Mouse (Mus musculus) embryonic stem cell, embryonic (primary cell): ENCODE measurements around the gene Cbr4.

Experiments used
- CTCF ChIA-PET, 4 experiments: fragments of 300-600 bp in 2 of 4; fragments of 350-600 bp in 2 of 4; sonication (Branson Sonifier 250); formaldehyde crosslinking; loops; one replicate each; lab custom pipeline; 2022; ENCODE audit warnings: inconsistent platforms in 2 of 4; lab: Charles Lee
- POLR2A ChIA-PET, 4 experiments: fragments of 300-600 bp in 2 of 4; fragments of 350-600 bp in 2 of 4; sonication (Branson Sonifier 250); formaldehyde crosslinking; loops; one replicate each; lab custom pipeline; 2022; ENCODE audit warnings: antibody characterized with exemption in 4 of 4, inconsistent platforms in 1 of 4; lab: Charles Lee

Cbr4 gene

DNA sequence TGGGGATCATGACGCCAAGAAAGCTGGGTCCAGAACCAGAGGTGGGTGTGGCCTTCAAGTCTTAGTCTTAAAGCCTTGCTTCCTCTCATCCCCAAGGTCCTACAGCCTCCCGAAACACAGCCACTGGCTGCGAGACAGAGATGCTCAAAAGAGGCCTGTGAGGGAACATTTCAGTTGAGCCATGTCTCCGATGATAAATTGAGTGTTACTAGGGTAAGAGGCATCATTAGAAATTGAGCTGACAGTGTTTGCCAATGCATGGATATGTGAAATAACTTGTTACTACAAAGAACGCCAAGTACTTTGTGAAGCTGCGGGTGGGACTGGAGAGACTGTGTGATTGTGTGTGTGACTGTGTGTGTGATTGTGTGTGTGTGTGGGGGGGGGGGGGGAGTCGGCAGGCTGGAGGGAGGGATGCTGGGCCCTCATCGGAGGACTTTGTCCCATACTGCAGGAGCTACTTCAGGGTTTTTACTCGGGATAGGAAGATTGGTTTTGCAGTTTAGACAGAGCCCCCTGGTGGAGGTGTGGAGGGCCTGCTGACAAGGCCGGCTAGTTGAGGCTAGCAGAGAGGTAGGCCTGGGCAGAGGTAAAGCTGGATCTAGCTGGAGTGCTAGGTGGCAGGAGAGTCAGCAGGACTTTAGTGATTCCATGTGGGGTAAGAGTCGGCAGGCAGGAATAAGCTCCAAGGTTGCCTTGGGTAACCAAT is 7.9 kb upstream of the Cbr4 start:
- ChIA-PET POLR2A (interaction anchor here in 3 of 4 experiments (0.6 to 1.7 kb wide), 19 partner anchors 8 to 1673 kb away, joined by 3 to 9 read pairs (median 4); partner anchors contain the start of genes Cbr4 (in 2 of the 3) and Clcn3 (in 1 of the 3)), CTCF (interaction anchor here (0.5 to 1.7 kb wide), 45 partner anchors 8 to 1840 kb away, joined by 3 to 12 read pairs (median 4); partner anchors contain the start of genes Cbr4 (in 2 of the 4) and Hpf1 (in 1 of the 4))

DNA sequence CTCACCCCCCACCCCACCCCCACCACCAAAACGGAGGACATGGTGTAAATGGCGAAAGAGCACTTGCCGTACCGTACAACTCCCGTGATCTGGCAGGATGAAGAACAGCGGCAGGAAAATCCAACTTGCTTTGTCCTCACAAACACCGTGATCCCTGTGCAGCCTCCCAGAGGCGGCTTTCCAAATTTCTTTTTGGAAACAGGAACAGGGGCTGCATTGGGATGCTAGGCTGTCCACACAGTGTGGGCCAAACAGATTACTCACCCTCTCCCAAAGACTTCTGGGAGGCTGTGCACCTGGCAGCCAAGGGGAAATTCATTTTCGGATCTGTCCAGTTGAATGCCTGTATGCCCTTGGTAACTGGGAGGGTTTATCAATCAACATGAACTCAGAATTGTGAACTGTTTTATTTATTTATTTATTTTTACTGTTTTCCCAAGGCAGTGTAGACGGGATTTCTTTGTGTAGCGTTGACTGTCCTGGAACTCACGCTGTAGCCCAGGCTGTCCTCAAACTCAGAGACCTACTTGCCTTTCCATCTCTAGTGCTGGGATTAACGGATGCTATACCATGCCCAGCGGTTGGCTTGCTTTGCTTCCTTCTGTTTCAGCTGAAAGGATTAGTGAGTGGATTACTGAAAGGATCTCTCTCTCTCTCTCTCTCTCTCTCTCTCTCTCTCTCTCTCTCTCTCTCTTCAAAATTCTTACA is 7.1 kb upstream of the Cbr4 start:
- ChIA-PET CTCF (interaction anchor here (0.5 to 1.7 kb wide), 40 partner anchors 7 to 1840 kb away, joined by 3 to 12 read pairs (median 4); partner anchors contain the start of genes Cbr4 (in 2 of the 4) and Hpf1 (in 1 of the 4)), POLR2A (interaction anchor here in 3 of 4 experiments (0.6 to 1.7 kb wide), 17 partner anchors 8 to 1674 kb away, joined by 3 to 9 read pairs (median 4); partner anchors contain the start of genes Cbr4 (in 1 of the 3) and Clcn3 (in 1 of the 3))

DNA sequence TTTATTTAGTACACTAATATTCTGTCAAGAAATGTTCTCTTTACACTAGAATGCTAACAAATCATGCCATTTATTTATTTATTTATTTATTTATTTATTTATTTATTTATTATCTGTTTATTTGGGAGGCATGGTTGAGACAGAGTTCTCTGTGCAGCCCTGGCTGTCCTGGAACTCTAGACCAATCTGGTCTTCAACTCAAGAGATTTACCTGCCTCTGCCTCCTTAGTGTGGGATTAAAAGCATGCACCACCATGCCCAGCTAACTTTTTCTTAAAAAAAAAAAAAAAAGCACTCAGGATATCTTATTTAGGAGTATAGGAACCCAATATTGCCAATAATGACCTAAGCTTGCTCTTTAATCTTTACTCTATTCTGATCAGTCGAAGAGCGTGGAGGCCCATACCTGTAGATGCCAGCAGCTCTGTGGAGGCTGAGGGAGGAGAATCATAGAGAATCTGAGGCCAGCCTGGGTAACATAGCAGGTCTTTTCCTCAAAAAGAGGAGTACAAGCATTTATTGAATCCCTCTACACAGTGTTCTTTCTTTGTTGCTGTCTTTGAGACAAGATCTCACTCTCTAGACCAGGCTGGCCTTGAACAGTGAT is 508 bp upstream of the Cbr4 start:
- ChIA-PET CTCF (interaction anchor here (0.6 to 1.4 kb wide), 5 partner anchors 7 to 982 kb away, joined by 3 to 8 read pairs (median 6); no protein-coding TSS in a partner anchor), POLR2A (interaction anchor here in 3 of 4 experiments (0.5 to 2.2 kb wide), 14 partner anchors 7 to 527 kb away, joined by 3 to 14 read pairs (median 3); partner anchors contain the start of gene Nek1 (in 1 of the 3))

DNA sequence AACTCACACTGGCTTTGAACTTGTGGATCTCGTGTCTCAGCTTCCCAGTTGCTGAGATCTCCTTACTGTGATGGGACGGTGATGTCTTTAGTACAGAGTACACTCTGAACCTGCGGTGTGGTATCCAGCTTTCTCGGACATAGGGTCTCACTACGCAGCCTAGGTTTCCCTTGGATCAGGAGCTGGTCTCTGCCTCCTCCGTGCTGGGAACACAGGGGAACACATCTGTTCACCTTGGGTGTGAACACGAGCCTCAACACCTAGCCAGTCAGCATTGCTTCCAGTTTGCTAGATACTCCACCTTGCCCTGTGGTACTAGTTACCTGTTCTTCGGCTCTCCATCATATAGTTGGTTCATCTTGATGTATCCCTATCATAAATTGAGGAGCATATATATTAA is 1.1 kb downstream of the Cbr4 start:
- ChIA-PET POLR2A (interaction anchor here in 3 of 4 experiments (0.6 to 1.7 kb wide), 13 partner anchors 9 to 241 kb away, joined by 3 to 8 read pairs (median 4); no protein-coding TSS in a partner anchor), CTCF (interaction anchor here in 3 of 4 experiments (0.7 to 1.4 kb wide), 4 partner anchors 9 to 104 kb away, joined by 3 to 7 read pairs (median 4); no protein-coding TSS in a partner anchor)

DNA sequence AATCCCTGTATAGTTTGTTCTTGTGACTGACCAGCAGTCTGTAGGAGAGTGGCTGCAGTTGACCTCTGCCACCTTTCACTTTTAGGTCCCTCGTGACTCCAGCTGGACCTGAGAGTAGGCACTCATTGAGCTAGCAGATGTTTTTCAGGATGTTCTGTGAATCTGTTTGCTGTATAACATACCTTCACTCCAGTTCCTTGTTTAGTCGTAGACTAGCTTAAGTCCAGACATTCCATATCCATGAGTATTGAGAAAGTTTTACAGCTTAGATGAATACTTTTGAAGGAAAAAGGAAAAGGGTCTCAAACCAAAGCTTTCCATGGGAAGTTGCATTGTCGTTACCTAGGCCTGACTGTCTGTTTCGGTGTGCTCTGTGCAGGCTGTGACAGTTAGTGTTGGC is 9.6 kb downstream of the Cbr4 start:
- ChIA-PET POLR2A (interaction anchor here in 3 of 4 experiments (1.0 to 1.6 kb wide), 4 partner anchors 9 to 18 kb away, joined by 3 to 6 read pairs (median 4); no protein-coding TSS in a partner anchor), CTCF (interaction anchor here in 1 of 4 experiments (1.1 kb wide), 1 partner anchor 17 kb away, joined by 3 read pairs; no protein-coding TSS in a partner anchor)

DNA sequence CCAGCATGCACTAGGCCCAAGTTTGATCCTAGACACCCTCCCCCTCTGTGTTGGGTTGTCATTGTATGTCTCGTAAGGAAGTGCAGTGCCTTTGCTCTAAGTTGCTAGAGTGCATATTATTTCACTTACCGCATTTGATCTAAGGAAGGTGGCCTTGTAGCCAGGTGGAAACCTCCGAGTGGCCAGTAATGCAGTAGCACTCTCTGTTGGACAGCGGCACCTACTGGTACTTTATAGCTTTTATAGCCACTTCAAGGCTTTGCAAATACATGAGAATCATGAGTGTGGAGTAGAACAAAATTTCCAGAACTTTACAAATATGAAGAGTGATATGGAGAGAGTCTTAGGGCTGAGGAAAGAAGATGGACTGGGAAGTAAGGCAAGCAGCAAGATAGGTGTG is 11.5 kb downstream of the Cbr4 start:
- POLR2A ChIA-PET = interaction anchor here in 1 of 4 experiments (1.3 kb wide), 1 partner anchor 11 kb away, joined by 4 read pairs; no protein-coding TSS in a partner anchor
- CTCF ChIA-PET = interaction anchor here (0.6 to 1.4 kb wide), 9 partner anchors 8 to 609 kb away, joined by 3 to 13 read pairs (median 4); no protein-coding TSS in a partner anchor

DNA sequence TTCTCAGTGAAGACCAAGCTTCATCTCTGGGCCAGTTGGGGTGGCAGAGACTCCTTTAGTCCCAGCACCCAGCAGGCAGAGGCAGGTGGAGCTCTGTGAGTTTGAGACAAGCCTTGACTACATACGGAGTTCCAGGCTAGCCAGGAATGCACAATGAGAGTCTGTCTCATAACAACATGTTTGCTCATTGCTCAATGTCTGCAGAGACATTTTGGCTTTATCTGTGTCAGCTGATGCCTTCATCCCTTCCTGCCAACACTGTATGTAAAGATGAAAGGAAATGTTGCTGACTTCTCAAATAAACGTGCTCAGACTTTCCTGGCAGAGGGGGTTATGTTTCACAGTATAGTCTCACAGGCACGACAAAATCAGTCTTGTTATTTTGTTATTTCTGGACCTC is 13.4 kb downstream of the Cbr4 start:
- POLR2A ChIA-PET = no interaction called here
- CTCF ChIA-PET = no interaction called here

DNA sequence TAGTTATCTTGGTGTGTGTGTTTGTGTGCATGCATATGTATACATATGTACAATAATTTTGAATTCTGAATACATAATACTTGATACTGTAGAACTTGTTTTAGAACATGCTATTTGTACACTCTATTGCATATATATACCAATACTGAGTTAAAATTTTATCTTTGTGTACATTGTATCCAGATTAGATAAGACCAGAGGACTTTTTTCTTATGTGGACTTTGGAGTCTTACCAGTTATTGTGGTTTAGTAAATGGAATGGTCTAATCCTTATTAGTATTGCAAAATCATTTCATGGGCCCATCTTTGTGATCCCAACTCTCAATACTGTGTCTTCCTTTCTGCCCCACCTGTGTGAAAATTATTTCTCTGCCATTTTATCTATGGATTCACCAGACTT is 14.7 kb downstream of the Cbr4 start:
- ChIA-PET CTCF (no interaction called here), POLR2A (no interaction called here)

DNA sequence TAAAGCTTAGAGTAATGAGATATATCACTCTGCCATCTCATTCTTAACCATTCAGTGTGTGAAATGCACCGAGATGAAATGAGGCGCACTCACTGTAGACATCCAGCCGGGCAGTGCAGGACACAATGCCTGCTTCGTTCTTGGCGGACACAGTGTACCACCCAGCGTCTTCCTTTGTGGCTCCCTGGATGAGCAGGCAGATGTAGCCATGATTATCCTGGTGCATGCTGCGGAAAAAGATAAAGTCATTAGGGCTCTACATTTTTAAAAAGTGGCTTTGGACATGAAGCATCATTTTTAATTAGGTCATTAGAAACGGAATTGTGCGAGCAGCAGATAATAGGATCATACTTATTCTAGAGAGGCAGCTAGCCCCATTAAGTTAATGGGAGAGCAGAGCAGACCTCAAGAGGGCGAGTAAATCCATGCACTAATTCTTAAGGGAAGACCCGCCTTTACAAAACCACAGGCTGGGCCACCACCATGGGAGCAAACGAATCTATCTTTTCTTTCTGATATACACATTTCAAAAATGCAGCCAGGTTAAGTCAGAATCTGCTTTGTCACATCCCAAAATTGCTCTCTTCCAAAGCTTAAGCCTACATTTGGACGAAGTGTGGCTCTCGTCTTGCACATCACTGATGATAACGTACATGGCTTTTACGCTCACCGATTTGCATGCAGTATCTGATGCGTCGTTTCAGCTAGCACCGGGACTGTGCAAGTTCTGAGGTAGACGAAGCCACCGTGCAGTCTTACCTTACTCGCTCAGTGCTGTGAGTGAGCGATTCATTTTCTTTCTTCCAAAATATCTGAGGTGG is 27.8 kb downstream of the Cbr4 start:
- CTCF ChIA-PET = interaction anchor here (0.6 to 2.2 kb wide), 15 partner anchors 8 to 1009 kb away, joined by 3 to 13 read pairs (median 4); partner anchors contain the start of gene Cbr4 (in 1 of the 4)
- POLR2A ChIA-PET = interaction anchor here in 2 of 4 experiments (0.9 to 2.2 kb wide), 4 partner anchors 18 to 523 kb away, joined by 3 to 8 read pairs (median 4); partner anchors contain the start of genes Cbr4 (in 1 of the 2) and Nek1 (in 1 of the 2)

DNA sequence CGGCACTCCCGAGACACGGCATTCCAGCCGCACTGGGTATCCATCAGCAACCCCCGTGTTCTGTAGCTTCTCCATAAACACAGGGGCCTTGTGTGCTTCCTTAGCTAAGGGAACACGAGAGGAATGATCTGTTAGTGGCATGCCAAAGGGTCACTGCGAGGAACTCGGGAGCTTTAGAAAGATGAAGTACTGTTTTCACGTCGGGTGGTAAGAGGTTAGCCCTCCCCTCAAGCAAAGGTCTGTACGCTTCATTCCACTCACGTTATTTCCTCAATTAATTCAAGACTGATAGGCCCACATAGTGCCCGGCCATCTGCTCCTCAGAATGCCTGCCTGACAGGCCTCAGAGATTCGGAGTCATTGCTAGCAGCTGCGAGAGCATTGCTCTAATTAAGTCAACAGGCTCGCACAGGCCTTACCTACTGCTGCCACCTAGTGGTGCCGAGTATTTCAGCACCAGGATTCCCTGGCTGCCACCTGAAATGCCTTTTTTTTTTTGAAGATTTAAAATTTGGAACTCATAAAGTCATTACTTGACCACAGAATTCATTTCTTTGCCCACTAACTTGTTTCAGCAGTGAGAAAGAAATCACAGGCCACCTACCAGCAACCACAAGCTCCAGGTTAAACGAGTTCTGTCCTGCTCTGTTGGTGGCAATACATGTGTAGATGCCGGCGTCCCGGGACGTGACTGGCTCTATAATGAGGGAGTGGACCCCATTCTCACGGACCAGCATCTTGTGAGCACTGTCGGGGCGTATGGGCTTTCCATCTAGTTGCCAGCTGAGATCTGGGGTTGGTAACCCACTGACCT is 28.6 kb downstream of the Cbr4 start:
- POLR2A ChIA-PET = interaction anchor here in 2 of 4 experiments (0.9 to 2.2 kb wide), 4 partner anchors 19 to 523 kb away, joined by 3 to 8 read pairs (median 4); partner anchors contain the start of genes Cbr4 (in 1 of the 2) and Nek1 (in 1 of the 2)

DNA sequence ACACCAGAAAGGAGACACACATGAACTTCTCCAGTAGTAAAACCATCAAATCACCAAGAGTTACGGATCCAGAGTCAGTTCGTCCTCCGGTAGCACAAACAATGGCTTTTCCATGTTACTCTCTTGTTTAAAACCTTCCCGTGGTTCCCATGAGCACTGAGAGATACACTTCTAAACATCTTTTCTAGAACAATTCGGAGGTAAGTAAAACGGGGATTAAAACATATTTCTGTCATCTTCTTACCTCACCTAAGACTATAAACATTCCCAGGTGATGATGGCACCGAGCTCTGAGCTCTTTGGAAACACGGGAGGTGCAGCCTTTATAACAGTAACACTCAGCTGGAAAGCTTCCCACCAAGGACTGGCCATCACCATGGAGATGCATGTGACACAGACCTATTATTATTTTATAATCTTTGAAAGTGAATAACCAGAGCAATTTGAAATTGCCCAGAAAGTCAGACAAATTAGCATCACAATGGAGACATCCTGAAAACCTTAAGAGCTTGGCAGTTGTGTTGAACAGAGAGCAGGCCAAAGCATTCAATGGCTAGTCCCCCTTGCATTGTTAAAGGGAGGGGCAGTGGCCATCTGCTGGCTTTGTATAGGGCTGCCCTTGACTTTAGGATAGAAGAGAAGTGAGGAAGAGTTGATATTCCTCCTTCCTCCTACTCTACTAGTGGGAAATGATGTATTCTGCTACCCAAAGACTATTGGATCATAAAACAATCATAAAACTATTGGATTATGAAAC is 29.4 kb downstream of the Cbr4 start:
- POLR2A ChIA-PET = interaction anchor here in 2 of 4 experiments (0.9 to 2.2 kb wide), 5 partner anchors 29 to 524 kb away, joined by 3 to 8 read pairs (median 3); partner anchors contain the start of genes Cbr4 (in 1 of the 2) and Nek1 (in 1 of the 2)
- CTCF ChIA-PET = interaction anchor here in 3 of 4 experiments (0.6 to 2.2 kb wide), 10 partner anchors 10 to 475 kb away, joined by 3 to 8 read pairs (median 4); no protein-coding TSS in a partner anchor

More for the DNA sequence above, 28.6 kb downstream of the Cbr4 start:
- CTCF ChIA-PET = interaction anchor here (0.6 to 2.2 kb wide), 17 partner anchors 9 to 1010 kb away, joined by 3 to 13 read pairs (median 4); partner anchors contain the start of gene Cbr4 (in 1 of the 4)

DNA sequence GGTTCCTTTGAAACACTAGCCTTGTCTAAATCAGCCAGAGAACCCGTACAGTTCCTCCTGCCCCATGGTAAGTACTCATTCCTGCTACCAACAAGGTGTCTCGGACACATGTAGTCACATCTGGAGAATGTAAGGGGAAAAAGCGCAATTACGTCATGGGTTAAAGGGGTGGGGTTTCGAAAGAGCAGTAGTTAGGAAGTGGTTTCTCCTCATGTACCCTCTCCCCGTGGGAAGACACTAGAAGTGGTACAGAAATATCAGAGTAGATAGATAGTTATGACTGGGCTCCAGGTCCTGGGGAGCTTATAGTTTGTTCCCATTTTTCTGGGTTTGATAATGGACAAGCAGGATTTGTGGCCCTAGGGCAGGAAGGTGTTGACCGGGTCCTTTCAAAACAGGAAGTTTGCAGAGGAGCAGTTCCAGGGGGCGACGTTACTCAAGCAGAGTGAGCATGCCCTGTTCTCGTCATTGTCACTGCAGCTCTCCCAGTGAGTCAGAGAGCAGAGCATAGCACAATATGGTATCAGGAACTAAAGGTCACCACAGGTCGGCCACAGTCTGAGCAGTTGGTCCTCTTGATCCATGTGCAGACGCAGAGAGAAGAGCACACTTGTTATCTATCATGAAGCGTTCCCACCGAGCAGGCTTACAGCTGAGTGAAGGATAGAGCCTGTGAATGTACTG is 30.1 kb downstream of the Cbr4 start:
- POLR2A ChIA-PET = interaction anchor here in 2 of 4 experiments (0.9 to 2.2 kb wide), 3 partner anchors 30 to 525 kb away, joined by 3 to 6 read pairs (median 3); partner anchors contain the start of genes Cbr4 (in 1 of the 2) and Nek1 (in 1 of the 2)
- CTCF ChIA-PET = interaction anchor here in 2 of 4 experiments (1.0 to 2.2 kb wide), 2 partner anchors 14 to 476 kb away, joined by 3 to 6 read pairs; no protein-coding TSS in a partner anchor

DNA sequence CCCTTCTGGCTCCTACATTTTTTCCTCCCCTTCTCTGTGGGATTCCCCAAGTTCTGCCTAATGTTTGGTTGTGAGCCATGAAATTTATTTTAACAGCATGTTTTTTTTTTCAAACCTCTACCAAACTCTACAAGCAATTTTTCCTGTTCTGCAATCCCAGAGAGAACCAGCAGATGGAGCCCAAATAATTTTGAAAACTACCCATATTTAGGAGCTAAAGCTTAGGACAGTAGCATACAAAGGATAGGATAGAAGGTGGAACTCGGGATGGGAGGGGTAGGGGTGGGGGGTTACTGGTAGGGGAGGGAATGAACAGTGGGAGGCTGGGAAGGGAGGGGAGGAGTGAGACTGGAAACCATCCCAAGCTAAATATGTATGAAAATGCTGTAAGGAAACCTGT is 34.6 kb downstream of the Cbr4 start:
- POLR2A ChIA-PET = interaction anchor here in 3 of 4 experiments (0.9 to 1.7 kb wide), 5 partner anchors 28 to 632 kb away, joined by 3 to 4 read pairs (median 3); partner anchors contain the start of genes Hpf1 (in 1 of the 3) and Nek1 (in 1 of the 3)
- CTCF ChIA-PET = interaction anchor here (0.5 to 1.5 kb wide), 22 partner anchors 9 to 561 kb away, joined by 3 to 12 read pairs (median 3); partner anchors contain the start of gene Cbr4 (in 1 of the 4)

DNA sequence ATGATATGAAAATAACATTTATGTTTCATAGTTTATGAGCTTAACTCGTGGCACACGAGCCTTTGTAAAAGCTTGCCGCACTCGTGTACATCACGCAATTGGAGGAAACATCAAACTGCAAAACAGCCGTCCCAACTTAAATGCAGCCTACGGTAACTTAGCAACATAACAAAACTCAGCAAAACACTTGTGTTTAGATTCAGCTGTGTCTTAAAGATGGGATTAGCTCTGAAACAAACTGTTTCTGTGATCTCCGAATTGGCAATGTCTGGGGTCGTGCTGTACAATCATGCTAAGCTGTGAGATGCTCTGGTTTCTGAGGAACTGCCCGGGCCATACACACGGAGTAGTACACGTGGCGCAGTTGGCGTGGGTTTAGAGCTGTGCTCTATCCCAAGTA is 39.5 kb downstream of the Cbr4 start:
- POLR2A ChIA-PET = interaction anchor here in 1 of 4 experiments (1.2 kb wide), 1 partner anchor 23 kb away, joined by 3 read pairs; no protein-coding TSS in a partner anchor
- CTCF ChIA-PET = interaction anchor here in 3 of 4 experiments (0.6 to 0.8 kb wide), 5 partner anchors 11 to 223 kb away, joined by 3 to 4 read pairs (median 4); no protein-coding TSS in a partner anchor
